Mouse (Mus musculus): ENCODE measurements around the gene Dnajc11. TPM values are rescaled to one million over a fixed set of nuclear protein-coding genes. Genes with fewer than 3 reads are reported as not detected.

Dnajc11 gene
- polyA plus RNA-seq, 1 experiment = 22.6 TPM

GRCm38 (mm10) chr4:151902046-151902688, 31.3 kb upstream of the Dnajc11 start:
- Histone ChIP-seq H3K4me1 (peaks cover 24% of the 10 kb centered on the region), H3K27me3 (replicated peaks) (peaks cover 14% of the 10 kb centered on the region), H3K36me3 (replicated peaks; ENCODE audit: low read length) (no peaks in the 10 kb centered on the region), H3K9me3 (peaks cover 13% of the 10 kb centered on the region), H3K4me3 (replicated peaks) (no peak overlapping the region)
- no peak for TF ChIP-seq GATA1 (IDR thresholded peaks at IDR 0.05; ENCODE audit: borderline replicate concordance, low read length)
- TF ChIP-seq FLI1 (IDR thresholded peaks at IDR 0.05; ENCODE audit: low read length) = no peak

DNA sequence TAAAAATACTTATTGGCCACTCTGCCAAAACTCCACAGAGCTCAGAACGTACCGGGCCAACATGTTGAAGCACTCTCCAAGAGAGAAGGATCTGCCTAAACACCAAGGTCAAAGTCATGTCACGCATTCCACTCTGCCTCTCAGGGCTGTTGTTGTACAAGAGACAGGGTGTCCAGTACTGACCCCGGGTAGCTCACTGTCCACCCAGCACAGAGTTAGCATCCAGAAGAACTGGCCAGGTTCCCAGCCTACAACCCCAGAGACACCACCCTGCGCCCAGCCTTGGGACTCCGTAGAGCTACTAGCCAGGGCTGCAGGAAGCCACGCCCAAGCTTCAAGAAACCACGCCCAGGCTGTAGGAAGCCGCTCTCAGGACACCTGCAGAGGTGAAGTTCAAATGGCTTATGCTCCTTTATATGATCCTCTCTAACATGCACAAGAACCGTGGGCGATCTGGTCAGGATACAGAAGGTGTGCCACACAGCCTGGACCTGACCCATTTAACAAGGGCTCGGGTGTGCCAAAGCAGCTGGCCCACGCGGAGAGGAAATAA, 30.7 kb upstream of the Dnajc11 start:
- no peak overlapping the region for H3K4me3 ChIP-seq (replicated peaks)
- peaks cover 16% of the 10 kb centered on the region for H3K27me3 ChIP-seq (replicated peaks)

GRCm38 (mm10) chr4:151904098-151904497, 29.4 kb upstream of the Dnajc11 start:
- H3K27me3 ChIP-seq (replicated peaks) = peaks cover 23% of the 10 kb centered on the region
- H3K4me3 ChIP-seq (replicated peaks) = no peak overlapping the region
- no peak for TF ChIP-seq GATA1 (IDR thresholded peaks at IDR 0.05; ENCODE audit: borderline replicate concordance, low read length)
- TF ChIP-seq FLI1 (IDR thresholded peaks at IDR 0.05; ENCODE audit: low read length) = no peak
- H3K36me3 ChIP-seq (replicated peaks; ENCODE audit: low read length) = no peaks in the 10 kb centered on the region
- H3K9me3 ChIP-seq = peaks cover 12% of the 10 kb centered on the region
- peaks cover 21% of the 10 kb centered on the region for H3K4me1 ChIP-seq

More for the DNA sequence above, 30.7 kb upstream of the Dnajc11 start:
- H3K4me1 ChIP-seq = peaks cover 24% of the 10 kb centered on the region
- no peaks in the 10 kb centered on the region for H3K36me3 ChIP-seq (replicated peaks; ENCODE audit: low read length)
- H3K9me3 ChIP-seq = peaks cover 12% of the 10 kb centered on the region
- no peak for TF ChIP-seq FLI1 (IDR thresholded peaks at IDR 0.05; ENCODE audit: low read length)
- no peak for TF ChIP-seq GATA1 (IDR thresholded peaks at IDR 0.05; ENCODE audit: borderline replicate concordance, low read length)

DNA sequence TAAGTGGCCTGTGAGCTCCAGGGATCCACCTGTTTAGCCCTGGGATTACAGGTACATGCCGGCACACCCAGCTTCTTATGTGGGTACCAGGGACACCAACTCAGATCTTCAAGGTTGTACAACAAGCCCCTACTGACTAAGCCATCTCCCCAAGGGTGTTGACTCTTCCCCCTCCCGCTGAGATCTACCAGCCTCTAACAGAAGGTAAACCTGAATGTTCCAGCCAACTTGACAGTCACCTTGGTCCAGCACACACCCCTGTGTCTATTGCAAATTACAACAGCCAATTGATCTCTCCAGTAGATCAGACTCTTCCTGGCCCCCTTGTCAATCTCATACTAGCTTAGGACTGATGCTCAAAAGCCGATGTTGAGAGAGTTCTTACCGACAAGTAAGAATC, 27.9 kb upstream of the Dnajc11 start:
- Histone ChIP-seq H3K9me3 (no peaks in the 10 kb centered on the region), H3K27me3 (replicated peaks) (peaks cover 23% of the 10 kb centered on the region), H3K4me1 (peaks cover 18% of the 10 kb centered on the region), H3K36me3 (replicated peaks; ENCODE audit: low read length) (no peaks in the 10 kb centered on the region), H3K4me3 (replicated peaks) (no peak overlapping the region)
- TF ChIP-seq GATA1 (IDR thresholded peaks at IDR 0.05; ENCODE audit: borderline replicate concordance, low read length) (no peak), FLI1 (IDR thresholded peaks at IDR 0.05; ENCODE audit: low read length) (no peak)

- Histone ChIP-seq H3K4me3 (replicated peaks) (no peak overlapping the region), H3K4me1 (peaks cover 6% of the 10 kb centered on the region), H3K27me3 (replicated peaks) (peaks cover 22% of the 10 kb centered on the region), H3K36me3 (replicated peaks; ENCODE audit: low read length) (no peaks in the 10 kb centered on the region), H3K9me3 (peaks cover 3% of the 10 kb centered on the region)
- TF ChIP-seq GATA1 (IDR thresholded peaks at IDR 0.05; ENCODE audit: borderline replicate concordance, low read length) = no peak
- no peak for TF ChIP-seq FLI1 (IDR thresholded peaks at IDR 0.05; ENCODE audit: low read length)
These were observed 25.7 kb upstream of the Dnajc11 start for GRCm38 (mm10) chr4:151907577-151908343.

DNA sequence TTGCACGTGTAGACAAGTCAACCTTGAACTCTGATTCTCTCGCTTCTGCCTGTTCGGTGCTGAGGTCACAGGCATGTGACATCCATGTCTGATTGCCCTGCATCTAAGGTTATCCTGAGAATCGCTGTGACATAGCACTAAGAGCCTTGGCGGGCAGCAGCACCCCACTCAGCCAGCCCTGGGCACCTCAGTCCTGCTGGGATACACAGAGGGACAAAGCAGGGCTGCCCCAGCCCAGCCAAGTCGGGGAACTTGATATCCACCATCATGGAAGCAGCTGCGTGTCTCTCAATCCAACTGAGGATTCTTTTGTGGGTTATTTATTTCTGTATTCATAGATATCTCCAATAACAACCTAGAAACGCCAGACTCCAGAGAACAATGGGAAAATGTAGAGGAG, 24.7 kb upstream of the Dnajc11 start:
- no peak for TF ChIP-seq GATA1 (IDR thresholded peaks at IDR 0.05; ENCODE audit: borderline replicate concordance, low read length)
- no peak for TF ChIP-seq FLI1 (IDR thresholded peaks at IDR 0.05; ENCODE audit: low read length)
- no peaks in the 10 kb centered on the region for H3K36me3 ChIP-seq (replicated peaks; ENCODE audit: low read length)
- no peak overlapping the region for H3K4me3 ChIP-seq (replicated peaks)
- peaks cover 3% of the 10 kb centered on the region for H3K9me3 ChIP-seq
- H3K4me1 ChIP-seq = no peaks in the 10 kb centered on the region
- H3K27me3 ChIP-seq (replicated peaks) = peaks cover 17% of the 10 kb centered on the region

DNA sequence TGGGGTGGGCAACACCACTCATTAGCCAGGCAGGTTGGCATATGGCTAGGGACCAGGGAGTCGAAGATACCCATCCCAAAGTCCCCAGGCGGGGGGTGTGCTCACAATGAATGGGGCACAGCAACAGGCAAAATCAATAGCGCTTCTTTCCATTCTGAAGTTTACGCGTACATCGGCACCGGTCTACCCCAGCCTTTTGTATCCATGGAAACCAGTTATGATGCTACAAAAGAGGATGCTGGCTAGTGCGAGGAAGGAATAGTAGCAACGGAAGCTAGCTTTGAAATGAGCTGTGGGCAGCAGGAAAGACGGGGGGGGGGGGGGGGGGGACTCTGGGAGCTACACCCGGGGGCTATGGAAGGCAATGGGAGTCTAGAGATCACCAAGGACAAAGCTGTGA, 17.2 kb upstream of the Dnajc11 start:
- no peaks in the 10 kb centered on the region for H3K36me3 ChIP-seq (replicated peaks; ENCODE audit: low read length)

DNA sequence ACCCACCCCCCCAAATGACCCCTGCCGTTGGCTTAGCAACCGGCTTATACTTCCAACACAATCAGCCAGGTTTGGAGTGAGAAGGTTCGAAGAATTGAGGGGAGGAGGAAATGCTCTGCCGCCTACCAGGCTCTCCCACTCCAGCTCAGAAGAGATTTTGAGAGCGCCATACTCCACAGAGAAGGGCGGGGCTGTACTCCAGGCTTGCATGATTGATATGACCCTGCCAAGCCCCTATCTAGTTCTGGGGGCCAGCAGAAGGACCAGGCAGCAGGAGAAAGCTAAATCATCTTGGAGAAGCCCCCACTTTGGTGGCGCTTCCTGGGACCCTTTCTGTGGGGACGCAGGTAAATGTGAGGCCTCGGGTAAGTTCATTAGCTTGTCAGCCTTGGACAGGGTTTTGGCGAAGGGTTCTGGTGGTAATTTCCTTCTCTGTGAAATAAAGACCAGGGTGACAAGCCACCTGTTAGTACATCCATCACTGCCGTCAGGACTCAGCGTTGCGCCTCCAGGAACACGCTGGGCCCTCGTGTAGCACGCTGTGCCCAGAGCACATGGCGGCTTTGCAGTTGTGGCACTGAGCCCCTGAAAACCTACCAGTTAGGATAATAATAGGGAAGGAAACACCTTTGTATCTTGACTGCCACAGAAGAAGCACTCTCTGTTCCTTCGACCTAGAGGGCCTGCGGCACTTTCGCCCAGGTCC, 14.2 kb upstream of the Dnajc11 start:
- peak overlapping the region; percentile 46 for H3K4me3 ChIP-seq (replicated peaks)
- H3K4me1 ChIP-seq = peaks cover 5% of the 10 kb centered on the region; the same call in 1 of the 2 replicates
- peaks cover 65% of the 10 kb centered on the region for H3K9me3 ChIP-seq
- peaks cover 6% of the 10 kb centered on the region for H3K27me3 ChIP-seq (replicated peaks)
- TF ChIP-seq GATA1 (IDR thresholded peaks at IDR 0.05; ENCODE audit: borderline replicate concordance, low read length) (no peak), FLI1 (IDR thresholded peaks at IDR 0.05; ENCODE audit: low read length) (no peak)
- no peaks in the 10 kb centered on the region for H3K36me3 ChIP-seq (replicated peaks; ENCODE audit: low read length)

More for the DNA sequence above, 17.2 kb upstream of the Dnajc11 start:
- Histone ChIP-seq H3K4me3 (replicated peaks) (no peak overlapping the region), H3K4me1 (peaks cover 5% of the 10 kb centered on the region; the same call in 1 of the 2 replicates), H3K9me3 (peaks cover 44% of the 10 kb centered on the region), H3K27me3 (replicated peaks) (peaks cover 8% of the 10 kb centered on the region)
- TF ChIP-seq GATA1 (IDR thresholded peaks at IDR 0.05; ENCODE audit: borderline replicate concordance, low read length) = no peak
- no peak for TF ChIP-seq FLI1 (IDR thresholded peaks at IDR 0.05; ENCODE audit: low read length)

DNA sequence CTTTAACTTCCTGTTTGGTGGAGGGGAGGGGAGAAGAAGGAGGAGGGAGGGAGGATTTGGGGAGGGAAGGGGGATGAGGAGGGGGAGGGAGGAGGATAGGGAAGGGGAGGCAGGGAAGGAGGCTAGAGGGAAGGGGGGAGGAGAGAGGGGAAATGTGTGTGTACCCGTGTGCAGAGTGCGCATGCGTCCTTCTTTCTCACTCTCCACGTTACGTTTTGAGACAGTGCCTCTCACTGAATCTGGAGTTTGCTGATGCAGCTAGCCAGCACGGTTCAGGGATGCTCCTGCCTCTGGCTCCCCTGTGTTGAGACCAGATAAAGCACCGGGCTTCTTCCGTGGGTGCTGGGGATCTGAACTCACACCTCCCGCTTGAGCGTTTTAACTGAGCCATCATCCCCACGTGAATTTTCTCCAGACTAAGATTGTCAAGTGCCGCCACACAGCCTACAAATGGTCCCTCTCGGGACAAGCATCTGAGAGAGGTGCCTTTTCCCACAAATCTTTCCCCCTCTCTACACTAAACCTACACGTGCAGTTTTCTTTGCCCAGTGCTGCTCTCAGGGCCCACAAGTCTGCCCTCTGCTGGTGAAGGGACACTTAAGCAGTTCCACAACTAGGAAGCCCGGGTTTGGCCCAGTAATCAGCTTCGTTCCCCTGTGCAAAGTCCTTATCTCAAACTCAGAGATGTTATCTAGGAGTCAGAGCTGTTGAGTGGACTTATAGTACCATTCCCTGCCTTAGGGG, 13.4 kb upstream of the Dnajc11 start:
- H3K4me1 ChIP-seq = peaks cover 5% of the 10 kb centered on the region; the same call in 1 of the 2 replicates
- peaks cover 6% of the 10 kb centered on the region for H3K27me3 ChIP-seq (replicated peaks)
- no peaks in the 10 kb centered on the region for H3K36me3 ChIP-seq (replicated peaks; ENCODE audit: low read length)
- TF ChIP-seq FLI1 (IDR thresholded peaks at IDR 0.05; ENCODE audit: low read length) (no peak), GATA1 (IDR thresholded peaks at IDR 0.05; ENCODE audit: borderline replicate concordance, low read length) (no peak)
- peak overlapping the region; percentile 23 for H3K4me3 ChIP-seq (replicated peaks)
- peaks cover 61% of the 10 kb centered on the region for H3K9me3 ChIP-seq

Measured in megakaryocyte, embryonic 14.5 days (primary cell).